Mouse (Mus musculus) megakaryocyte, embryonic 14.5 days (primary cell): Measurements from ENCODE around the gene Nt5c1a.

Experiments used
- FLI1 ChIP-seq: IDR thresholded peaks from 2 replicates; pipeline ENCODE4 v1.6.1; 2012; ENCODE audit warnings: low read length, inconsistent platforms, mixed read lengths
- GATA1 ChIP-seq: IDR thresholded peaks from 3 replicates; pipeline ENCODE4 v1.6.1; 2012; ENCODE audit warnings: mixed read lengths, low read length, inconsistent platforms, borderline replicate concordance

GRCm38 (mm10) chr4:123155004-123155403 lies 46.3 kb upstream of the Nt5c1a start:
- TF ChIP-seq GATA1 (no peak), FLI1 (no peak)
